Comparison of ENCODE assay signal across 10 mouse cellular contexts in genomic region chr4:148607758-148608157, GRCm38 (mm10). TPM values are rescaled to one million over a fixed set of nuclear protein-coding genes. Genes with fewer than 3 reads are reported as not detected.
DNase-seq lines count a peak whose midpoint lies in the region; ATAC-seq and TF ChIP-seq lines count a peak whose summit lies in the region.
"Had no signal": no experiment of that assay in that cellular context is flagged by ENCODE, and none has a peak within 500 bp of the region (broad histone marks: within the 10 kb centered on the region; RNA-seq: fewer than 3 reads in every experiment).

No protein-coding gene starts in this region.

- H3K9ac ChIP-seq in kidney, embryonic 15.5 days: no peak overlapping the region
- H3K9ac ChIP-seq in heart, postnatal 0 days (replicated peaks; ENCODE audit: low read depth, low read length): no peak overlapping the region
- H3K9ac ChIP-seq: embryonic facial prominence, embryonic 15.5 days; neural tube, embryonic 12.5 days had no signal

- peak; percentile 90 for TF ChIP-seq CTCF in heart, postnatal 0 days (IDR thresholded peaks at IDR 0.05; ENCODE audit: low read depth)
- peak; percentile 90 for TF ChIP-seq CTCF in left cerebral cortex, adult 2 months (IDR thresholded peaks at IDR 0.05)

- H3K4me2 ChIP-seq in kidney, embryonic 15.5 days: no peak overlapping the region
- no peak overlapping the region for H3K4me2 ChIP-seq in heart, postnatal 0 days (ENCODE audit: low read depth, low read length)
- H3K4me2 ChIP-seq: embryonic facial prominence, embryonic 15.5 days; neural tube, embryonic 12.5 days had no signal

- no peak overlapping the region for H3K4me3 ChIP-seq in kidney, embryonic 15.5 days (replicated peaks)
- H3K4me3 ChIP-seq in heart, postnatal 0 days (ENCODE audit: low read depth, low read length): no peak overlapping the region
- no peak overlapping the region for H3K4me3 ChIP-seq in left cerebral cortex, adult 2 months
- H3K4me3 ChIP-seq: embryonic facial prominence, embryonic 15.5 days; neural tube, embryonic 12.5 days had no signal

- TF ChIP-seq EP300 in heart, postnatal 0 days (IDR thresholded peaks at IDR 0.05; ENCODE audit: low read depth): no peak

- no peaks in the 10 kb centered on the region for H3K9me3 ChIP-seq in kidney, embryonic 15.5 days (replicated peaks)
- H3K9me3 ChIP-seq in heart, postnatal 0 days (replicated peaks; ENCODE audit: control insufficient read depth, low read length): no peaks in the 10 kb centered on the region
- H3K9me3 ChIP-seq: embryonic facial prominence, embryonic 15.5 days; neural tube, embryonic 12.5 days had no signal

- H3K27me3 ChIP-seq in kidney, embryonic 15.5 days: no peaks in the 10 kb centered on the region
- no peaks in the 10 kb centered on the region for H3K27me3 ChIP-seq in heart, postnatal 0 days (ENCODE audit: control insufficient read depth, insufficient read depth, low read length)
- H3K27me3 ChIP-seq: embryonic facial prominence, embryonic 15.5 days; neural tube, embryonic 12.5 days had no signal

- no peak for ATAC-seq in kidney, embryonic 15.5 days (replicated peaks; ENCODE audit: low FRiP score)
- ATAC-seq in heart, postnatal 0 days (ENCODE audit: insufficient read depth, low read depth): no peak
- peak; percentile 79 for ATAC-seq in neutrophil, adult 5-6 weeks (ENCODE audit: extremely low read depth, insufficient number of reproducible peaks, low FRiP score, poor library complexity, severe bottlenecking)

- peaks cover 28% of the 10 kb centered on the region for H3K36me3 ChIP-seq in kidney, embryonic 15.5 days
- 0 out of 2 replicates have a peak, but pooled peaks cover 5% of the 10 kb centered on the region for H3K36me3 ChIP-seq in heart, postnatal 0 days (replicated peaks; ENCODE audit: control insufficient read depth, insufficient read depth, low read length)

- intact Hi-C loops in left cerebral cortex, adult 2 months (cut with DNase I): loop anchor here (5.0 kb wide), 1 partner anchor 50 kb away; the partner anchor contains the start of gene Exosc10

- peak; percentile 85 for DNase-seq in kidney, adult 18-20 months
- peak; percentile 81 for DNase-seq in adrenal gland, adult 2 months
- peak; percentile 57 for DNase-seq in embryo, embryonic 9.5 days (ENCODE audit: extremely low spot score)
- peak; percentile 50 for DNase-seq in heart, postnatal 0 days (ENCODE audit: low spot score)
- DNase-seq in left cerebral cortex, adult 2 months (ENCODE audit: extremely low spot score in 1 of 2, low spot score in 2 of 2): peak; percentile 72 to 81
- DNase-seq in thymus, postnatal 10 days (ENCODE audit: low spot score in 2 of 2): peak; percentile 57 to 86

- 30% methylated on average over 5 of the region's 5 CpGs for WGBS in kidney, embryonic 15.5 days
- 17% methylated on average over 5 of the region's 5 CpGs for WGBS in heart, postnatal 0 days

- H3K27ac ChIP-seq in kidney, embryonic 15.5 days: no peak overlapping the region
- H3K27ac ChIP-seq in heart, postnatal 0 days (ENCODE audit: low read depth): peak overlapping the region; percentile 49; the same call in 1 of the 2 replicates
- no peak overlapping the region for H3K27ac ChIP-seq in left cerebral cortex, adult 2 months
- H3K27ac ChIP-seq: embryonic facial prominence, embryonic 15.5 days; neural tube, embryonic 12.5 days had no signal

- H3K4me1 ChIP-seq in kidney, embryonic 15.5 days: 0 out of 2 replicates have a peak, but pooled peaks cover 5% of the 10 kb centered on the region
- 0 out of 2 replicates have a peak, but pooled peaks cover 7% of the 10 kb centered on the region for H3K4me1 ChIP-seq in heart, postnatal 0 days (ENCODE audit: control insufficient read depth, insufficient read depth)
- H3K4me1 ChIP-seq: embryonic facial prominence, embryonic 15.5 days; neural tube, embryonic 12.5 days had no signal

RNA-seq across cellular contexts. Expression of gene Masp2, which starts 5.4 kb away (rescaled TPM):
- polyA plus RNA-seq in kidney, embryonic 15.5 days (2015; fragmentation: Nextera tagmentation; extraction: Ambion mirVana): 0.44 and 0.69 TPM in 2 replicates
- 1 to 10 TPM in 1 of 2 experiments, under 1 TPM in 1; 0.55 to 5.6 TPM for total RNA-seq in adrenal gland, adult 2 months (2021)
- 3.5 and 6.5 TPM in 2 replicates for polyA plus RNA-seq in adrenal gland, adult 2 months (2012; rRNA removed)
- not detected in 2 replicates for total RNA-seq in heart, postnatal 0 days (2014; rRNA removed; ENCODE audit: low replicate concordance)
- not detected in 2 replicates for polyA plus RNA-seq in heart, postnatal 0 days (2015; fragmentation: Nextera tagmentation; extraction: Ambion mirVana)
- 1 to 10 TPM; 4.1 to 4.7 TPM for total RNA-seq in left cerebral cortex, adult 2 months (2021)
- 0.37 and 0.70 TPM in 2 replicates for total RNA-seq in neutrophil, adult 5-6 weeks (2017)

RNA-seq across cellular contexts. Expression of gene Srm, which starts 16.5 kb away (rescaled TPM):
- polyA plus RNA-seq in kidney, embryonic 15.5 days (2015; fragmentation: Nextera tagmentation; extraction: Ambion mirVana): 192 and 209 TPM in 2 replicates
- total RNA-seq in adrenal gland, adult 2 months (2021): 10 to 100 TPM; 75.6 to 79.4 TPM
- polyA plus RNA-seq in adrenal gland, adult 2 months (2012; rRNA removed): 123 and 157 TPM in 2 replicates
- total RNA-seq in heart, postnatal 0 days (2014; rRNA removed; ENCODE audit: low replicate concordance): 15.0 and 45.7 TPM in 2 replicates
- 46.4 and 51.4 TPM in 2 replicates for polyA plus RNA-seq in heart, postnatal 0 days (2015; fragmentation: Nextera tagmentation; extraction: Ambion mirVana)
- total RNA-seq in left cerebral cortex, adult 2 months (2021): 10 to 100 TPM; 77.2 to 77.4 TPM
- total RNA-seq in neutrophil, adult 5-6 weeks (2017): 5.0 and 6.0 TPM in 2 replicates

RNA-seq across cellular contexts. Expression of gene Tardbp, which starts 19.1 kb away (rescaled TPM):
- 360 and 392 TPM in 2 replicates for polyA plus RNA-seq in kidney, embryonic 15.5 days (2015; fragmentation: Nextera tagmentation; extraction: Ambion mirVana)
- total RNA-seq in adrenal gland, adult 2 months (2021): 100 to 1,000 TPM; 240 to 255 TPM
- 8.0 and 10.3 TPM in 2 replicates for polyA plus RNA-seq in adrenal gland, adult 2 months (2012; rRNA removed)
- total RNA-seq in heart, postnatal 0 days (2014; rRNA removed; ENCODE audit: low replicate concordance): 69.0 and 89.9 TPM in 2 replicates
- 93.5 and 100 TPM in 2 replicates for polyA plus RNA-seq in heart, postnatal 0 days (2015; fragmentation: Nextera tagmentation; extraction: Ambion mirVana)
- 100 to 1,000 TPM; 198 to 208 TPM for total RNA-seq in left cerebral cortex, adult 2 months (2021)
- 303 and 322 TPM in 2 replicates for total RNA-seq in neutrophil, adult 5-6 weeks (2017)

RNA-seq across cellular contexts. Expression of gene Gm572, which starts 35.4 kb away (rescaled TPM):
- polyA plus RNA-seq in kidney, embryonic 15.5 days (2015; fragmentation: Nextera tagmentation; extraction: Ambion mirVana): not detected in 2 replicates
- not detected for total RNA-seq in adrenal gland, adult 2 months (2021)
- polyA plus RNA-seq in adrenal gland, adult 2 months (2012; rRNA removed): 0.07 TPM in 1 of 2 replicates, not detected in the other
- 0.15 and 1.0 TPM in 2 replicates for total RNA-seq in heart, postnatal 0 days (2014; rRNA removed; ENCODE audit: low replicate concordance)
- polyA plus RNA-seq in heart, postnatal 0 days (2015; fragmentation: Nextera tagmentation; extraction: Ambion mirVana): 0.36 and 0.70 TPM in 2 replicates
- total RNA-seq in left cerebral cortex, adult 2 months (2021): not detected
- 0.35 TPM in 1 of 2 replicates, not detected in the other for total RNA-seq in neutrophil, adult 5-6 weeks (2017)
- polyA plus RNA-seq: embryonic facial prominence, embryonic 15.5 days; neural tube, embryonic 12.5 days had no signal

RNA-seq across cellular contexts. Expression of gene Exosc10, which starts 49.5 kb away (rescaled TPM):
- 89.3 and 98.3 TPM in 2 replicates for polyA plus RNA-seq in kidney, embryonic 15.5 days (2015; fragmentation: Nextera tagmentation; extraction: Ambion mirVana)
- 10 to 100 TPM; 46.7 to 52.3 TPM for total RNA-seq in adrenal gland, adult 2 months (2021)
- 18.8 and 25.2 TPM in 2 replicates for polyA plus RNA-seq in adrenal gland, adult 2 months (2012; rRNA removed)
- total RNA-seq in heart, postnatal 0 days (2014; rRNA removed; ENCODE audit: low replicate concordance): 47.0 and 57.0 TPM in 2 replicates
- polyA plus RNA-seq in heart, postnatal 0 days (2015; fragmentation: Nextera tagmentation; extraction: Ambion mirVana): 43.0 TPM in 2 replicates
- total RNA-seq in left cerebral cortex, adult 2 months (2021): 10 to 100 TPM; 50.0 to 50.6 TPM
- total RNA-seq in neutrophil, adult 5-6 weeks (2017): 61.1 and 65.9 TPM in 2 replicates
